Mouse (Mus musculus) brain, embryonic 14.5 days (tissue): ENCODE results near the gene Mpp2.

Experiments used
- CTCF ChIP-seq: fragments of 200-500 bp; IDR thresholded peaks from 2 replicates; pipeline ENCODE4 v1.5.1; 2012; ENCODE audit warnings: inconsistent platforms, mild to moderate bottlenecking, moderate library complexity, borderline replicate concordance; ENCODE audit not compliant: insufficient read depth, insufficient read length; ENCODE audit errors: extremely low read depth
- POLR2A ChIP-seq: fragments of 200-500 bp; IDR thresholded peaks from 2 replicates; pipeline ENCODE4 v1.6.1; 2012; ENCODE audit warnings: mild to moderate bottlenecking, inconsistent platforms, borderline replicate concordance; ENCODE audit not compliant: poor library complexity, insufficient read depth, insufficient read length, severe bottlenecking; ENCODE audit errors: extremely low read depth

- TF ChIP-seq CTCF (no peak), POLR2A (no peak)
Observed at GRCm38 (mm10) chr11:102096446-102096845, 8.1 kb upstream of the Mpp2 start.
